Mouse (Mus musculus): Measurements from ENCODE around the gene Ccdc33. TPM values are rescaled to one million over a fixed set of nuclear protein-coding genes. Genes with fewer than 3 reads are reported as not detected.

The Ccdc33 gene
- polyA plus RNA-seq, 1 experiment from 2014 or later: 1.5 TPM

DNA sequence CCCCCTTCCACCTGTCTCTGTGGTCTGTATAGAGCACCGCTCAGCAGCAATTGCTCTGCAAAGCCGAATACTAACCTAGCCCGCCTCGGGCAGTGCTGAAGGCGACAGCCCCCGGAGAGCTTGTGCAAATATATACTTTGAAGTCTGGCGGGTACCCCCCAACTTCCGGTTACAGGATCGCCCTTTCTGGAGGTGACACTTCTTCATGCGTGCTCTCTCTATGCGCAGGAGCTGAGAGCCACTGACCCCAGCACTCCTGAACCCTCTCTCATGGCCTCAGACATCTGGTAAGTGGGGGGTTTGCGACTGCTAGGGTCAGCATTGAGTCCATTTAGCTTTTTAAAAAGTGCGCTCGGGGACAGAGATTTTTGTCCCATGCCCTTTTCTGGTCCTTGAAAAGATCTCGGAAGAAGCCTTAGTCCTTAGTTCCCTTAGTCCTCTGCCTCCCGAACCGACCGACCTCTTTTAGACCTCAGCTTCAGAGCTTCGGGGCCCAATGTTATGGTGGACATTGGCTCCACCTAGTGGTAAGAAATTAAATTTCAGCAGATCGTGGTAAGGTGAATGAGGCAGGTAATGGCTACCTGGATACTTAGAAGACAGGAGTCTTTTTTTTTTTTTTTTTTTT is 120.5 kb downstream of the Ccdc33 start:
- H3K27me3 ChIP-seq: peaks cover 44% of the 10 kb centered on the region
- ATAC-seq (ENCODE audit: low FRiP score): peak; percentile 88
- peak overlapping the region; percentile 27 for H3K4me3 ChIP-seq (replicated peaks)
- peaks cover 12% of the 10 kb centered on the region for H3K4me1 ChIP-seq
- H3K9ac ChIP-seq: peak overlapping the region; percentile 30
- no peaks in the 10 kb centered on the region for H3K9me3 ChIP-seq
- no peak overlapping the region for H3K27ac ChIP-seq
- H3K4me2 ChIP-seq: peak overlapping the region; percentile 64
- H3K36me3 ChIP-seq (replicated peaks): no peaks in the 10 kb centered on the region
- under 1% methylated on average over 20 of the region's 20 CpGs for WGBS

DNA sequence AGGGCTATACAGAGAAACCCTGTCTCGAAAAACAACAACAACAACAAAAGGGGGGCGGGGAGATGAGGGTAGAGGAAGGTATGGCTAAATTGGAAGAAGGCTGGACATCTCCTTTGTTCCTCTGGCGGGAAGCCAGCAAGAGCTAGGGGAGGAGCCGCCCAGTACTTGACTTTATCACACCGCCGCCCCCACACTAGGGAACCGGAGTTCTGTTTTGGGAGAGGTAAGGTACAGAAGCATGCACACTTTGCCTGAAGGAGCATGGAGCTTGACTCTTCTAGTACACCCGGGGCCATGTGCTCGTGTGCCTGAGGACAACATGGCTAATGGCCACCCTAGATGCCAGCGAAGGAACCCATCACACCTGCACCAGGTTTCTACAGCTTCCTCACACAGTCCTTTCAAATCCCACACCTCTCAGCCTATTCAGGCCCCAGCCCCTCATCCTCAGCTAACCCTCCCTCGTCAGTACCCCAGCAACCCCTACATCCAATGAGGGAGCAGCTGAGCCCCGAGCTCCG is 121.1 kb downstream of the Ccdc33 start:
- WGBS: 19% methylated on average over 13 of the region's 13 CpGs
- H3K9ac ChIP-seq: peak overlapping the region; percentile 30

DNA sequence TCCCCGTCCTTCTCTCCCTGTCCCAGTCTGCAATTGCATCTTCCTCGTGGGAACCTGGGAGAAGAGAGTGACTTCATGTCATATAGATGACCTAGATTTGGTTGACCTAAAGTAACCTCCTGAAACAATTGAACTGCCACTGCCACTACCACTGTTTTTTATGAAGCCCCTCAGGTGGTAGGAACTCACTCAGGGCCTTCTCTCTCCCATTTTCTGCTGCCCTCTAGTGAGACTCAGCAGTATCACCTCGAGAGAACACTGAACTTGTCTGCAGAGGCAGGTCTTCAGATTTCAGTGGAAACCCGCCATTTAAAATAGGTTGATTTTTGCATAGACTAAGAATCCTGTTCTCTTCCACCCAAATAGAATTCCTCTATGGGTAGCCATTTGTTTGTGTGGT is 123.3 kb downstream of the Ccdc33 start:
- no peak for ATAC-seq (ENCODE audit: low FRiP score)
- WGBS: 37% methylated on average over 4 of the region's 4 CpGs
- no peak overlapping the region for H3K4me3 ChIP-seq (replicated peaks)

More for the DNA sequence above, 121.1 kb downstream of the Ccdc33 start:
- Histone ChIP-seq H3K27ac (no peak overlapping the region), H3K36me3 (replicated peaks) (no peaks in the 10 kb centered on the region), H3K4me1 (peaks cover 18% of the 10 kb centered on the region), H3K9me3 (no peaks in the 10 kb centered on the region), H3K4me2 (peak overlapping the region; percentile 64), H3K4me3 (replicated peaks) (peak overlapping the region; percentile 27), H3K27me3 (peaks cover 44% of the 10 kb centered on the region)
- ATAC-seq (ENCODE audit: low FRiP score): peak; percentile 16; the same call in 1 of the 2 replicates

DNA sequence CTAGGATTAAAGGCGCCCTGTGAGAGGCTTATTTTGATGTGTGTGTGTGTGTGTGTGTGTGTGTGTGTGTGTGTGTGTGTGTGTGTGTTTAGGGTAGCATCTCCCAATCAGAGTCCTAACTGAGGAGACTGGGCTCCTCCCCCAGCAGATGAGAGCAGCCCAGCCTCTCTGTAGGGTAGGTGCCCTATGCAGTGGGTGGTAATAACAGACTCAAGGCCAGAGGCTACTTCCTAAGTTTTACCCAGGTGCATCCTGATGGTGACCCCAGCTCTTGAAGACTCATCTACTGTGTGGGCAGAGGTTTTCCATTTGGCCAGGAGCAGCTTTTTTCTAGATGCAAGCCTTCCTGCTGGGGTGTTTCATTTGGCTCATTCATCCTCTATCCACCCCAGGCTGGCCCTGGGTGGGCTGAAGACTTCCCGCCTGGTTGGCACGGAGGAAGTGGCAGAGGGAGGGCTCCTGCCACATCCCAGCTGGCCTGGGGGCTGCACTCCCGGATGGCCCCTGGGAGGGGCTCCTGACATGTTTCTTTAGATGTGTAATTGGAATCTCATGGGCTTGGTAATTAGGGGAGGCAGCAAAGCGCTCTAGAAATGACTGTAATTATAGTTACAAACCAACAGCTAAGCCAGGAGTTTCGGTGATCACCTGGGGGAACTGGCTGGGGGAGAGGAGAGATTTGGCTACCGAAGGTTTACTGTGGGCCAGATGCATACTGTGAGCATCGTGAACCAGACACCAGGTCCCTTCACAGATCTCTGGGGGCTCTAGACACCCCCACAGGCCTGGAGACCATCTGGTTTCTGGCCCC is 125.6 kb downstream of the Ccdc33 start:
- no peaks in the 10 kb centered on the region for H3K36me3 ChIP-seq (replicated peaks)
- ATAC-seq (ENCODE audit: low FRiP score): no peak
- no peak overlapping the region for H3K4me3 ChIP-seq (replicated peaks)
- H3K4me2 ChIP-seq: no peak overlapping the region
- peaks cover 21% of the 10 kb centered on the region for H3K4me1 ChIP-seq
- H3K27me3 ChIP-seq: peaks cover 23% of the 10 kb centered on the region
- no peak overlapping the region for H3K27ac ChIP-seq
- no peak overlapping the region for H3K9ac ChIP-seq
- 53% methylated on average over 8 of the region's 8 CpGs for WGBS
- H3K9me3 ChIP-seq: no peaks in the 10 kb centered on the region

More for the DNA sequence above, 123.3 kb downstream of the Ccdc33 start:
- Histone ChIP-seq H3K9me3 (no peaks in the 10 kb centered on the region), H3K4me2 (no peak overlapping the region), H3K36me3 (replicated peaks) (no peaks in the 10 kb centered on the region), H3K9ac (no peak overlapping the region), H3K27ac (no peak overlapping the region), H3K4me1 (peaks cover 18% of the 10 kb centered on the region), H3K27me3 (peaks cover 34% of the 10 kb centered on the region)

DNA sequence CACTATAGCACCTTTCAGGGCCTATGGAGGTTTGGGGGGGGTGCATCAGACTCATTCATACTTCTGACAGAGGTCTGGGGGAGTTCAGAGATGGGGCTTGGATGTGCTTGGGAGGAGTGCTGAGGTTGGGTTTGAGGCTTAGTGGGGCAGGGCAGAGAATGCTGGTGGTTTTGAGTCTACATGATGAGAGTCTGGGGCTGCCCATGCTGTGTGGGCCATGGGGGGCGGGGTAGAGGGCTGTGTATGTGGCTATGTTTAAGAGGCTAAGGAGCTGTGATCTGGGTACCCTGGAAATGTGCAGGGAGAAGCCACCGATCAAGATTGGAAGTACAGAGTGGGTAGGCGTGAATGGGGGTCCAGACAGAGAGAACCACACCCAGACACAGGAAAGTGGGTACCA is 126.6 kb downstream of the Ccdc33 start:
- Histone ChIP-seq H3K4me1 (peaks cover 16% of the 10 kb centered on the region), H3K27ac (no peak overlapping the region), H3K36me3 (replicated peaks) (no peaks in the 10 kb centered on the region), H3K9me3 (no peaks in the 10 kb centered on the region), H3K4me3 (replicated peaks) (no peak overlapping the region), H3K9ac (no peak overlapping the region), H3K27me3 (peaks cover 14% of the 10 kb centered on the region), H3K4me2 (no peak overlapping the region)
- ATAC-seq (ENCODE audit: low FRiP score): no peak
- WGBS: 84% methylated on average over 3 of the region's 3 CpGs

DNA sequence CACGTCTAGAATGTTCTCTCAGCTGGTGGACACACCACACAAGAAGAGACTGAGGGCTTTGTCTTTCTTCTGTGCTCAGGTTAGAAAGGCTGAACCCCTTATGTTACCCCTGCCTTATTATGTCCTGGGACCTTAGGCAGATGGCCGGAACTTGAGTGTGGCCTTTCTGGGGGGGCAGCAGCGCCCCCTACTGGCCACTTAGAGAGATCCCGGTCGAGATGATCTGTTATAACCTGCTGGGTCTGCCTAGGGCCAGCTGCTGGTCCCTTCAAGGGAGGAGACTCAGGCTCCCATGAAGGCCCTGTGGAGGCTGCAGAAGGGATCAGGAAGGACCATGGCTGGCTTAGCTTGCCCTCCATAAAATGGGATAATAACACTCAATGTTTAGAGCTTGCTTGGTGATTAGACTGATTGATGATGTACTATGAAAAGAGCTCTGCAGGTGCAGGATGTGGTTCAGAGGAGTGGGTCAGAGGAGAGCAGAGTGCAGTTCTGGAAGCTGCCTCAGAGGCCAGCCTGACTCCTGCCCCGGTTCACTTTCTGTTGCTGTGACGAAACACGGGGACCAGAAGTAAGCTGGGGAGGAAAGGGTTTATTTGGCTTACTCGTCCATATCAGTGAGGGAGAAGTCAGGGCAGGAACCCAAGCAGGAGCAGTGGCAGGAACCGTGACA is 128.0 kb downstream of the Ccdc33 start:
- ATAC-seq (ENCODE audit: low FRiP score): peak; percentile 64; the same call in 1 of the 2 replicates
- Histone ChIP-seq H3K9ac (no peak overlapping the region), H3K4me1 (peaks cover 16% of the 10 kb centered on the region), H3K36me3 (replicated peaks) (no peaks in the 10 kb centered on the region), H3K27me3 (0 out of 2 replicates have a peak, but pooled peaks cover 4% of the 10 kb centered on the region), H3K27ac (no peak overlapping the region), H3K9me3 (no peaks in the 10 kb centered on the region), H3K4me3 (replicated peaks) (no peak overlapping the region), H3K4me2 (no peak overlapping the region)
- WGBS: 44% methylated on average over 10 of the region's 10 CpGs

DNA sequence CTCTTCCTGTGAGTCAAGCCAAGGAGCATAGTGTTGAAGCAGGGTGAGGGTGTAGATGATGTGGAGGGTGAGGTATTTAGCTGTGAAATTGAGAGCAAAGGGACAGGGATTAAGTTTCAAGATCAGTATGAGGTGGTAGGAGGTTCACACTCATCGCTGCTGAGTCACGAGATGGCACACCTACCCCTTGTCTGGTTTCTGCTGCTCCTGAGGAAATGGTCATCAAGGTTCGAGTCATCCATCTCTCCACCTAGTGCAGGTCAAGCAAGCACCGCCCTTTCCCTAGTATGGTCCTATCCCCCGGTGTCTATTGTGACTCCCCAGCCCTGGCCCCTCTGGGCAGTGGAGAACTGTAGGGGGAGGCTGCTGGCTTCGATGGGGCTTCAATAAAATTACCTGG is 129.3 kb downstream of the Ccdc33 start:
- Histone ChIP-seq H3K27ac (no peak overlapping the region), H3K27me3 (0 out of 2 replicates have a peak, but pooled peaks cover 4% of the 10 kb centered on the region), H3K4me2 (no peak overlapping the region), H3K4me1 (peaks cover 16% of the 10 kb centered on the region), H3K9me3 (no peaks in the 10 kb centered on the region), H3K9ac (no peak overlapping the region), H3K4me3 (replicated peaks) (no peak overlapping the region), H3K36me3 (replicated peaks) (no peaks in the 10 kb centered on the region)
- ATAC-seq (ENCODE audit: low FRiP score): no peak
- 83% methylated on average over 6 of the region's 6 CpGs for WGBS

DNA sequence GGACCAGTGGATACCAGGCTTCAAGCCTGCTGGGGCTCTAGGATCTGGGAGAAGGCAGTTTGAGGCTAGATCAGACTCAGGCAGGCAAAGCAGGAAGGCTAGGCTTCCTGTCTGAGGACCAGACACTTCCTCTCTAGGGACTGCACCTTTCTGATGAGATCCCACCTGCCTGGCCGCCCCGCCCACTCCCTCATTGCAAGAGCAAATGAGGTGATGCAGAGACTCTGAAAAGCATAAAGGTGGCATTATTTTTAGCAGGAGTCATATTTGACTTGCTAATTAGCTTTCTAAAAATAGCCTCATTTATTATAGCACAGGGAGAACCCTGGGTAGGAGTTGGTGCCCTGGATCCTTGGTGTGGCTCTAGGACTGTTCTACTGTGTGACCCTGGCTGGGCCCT is 130.5 kb downstream of the Ccdc33 start:
- Histone ChIP-seq H3K4me3 (replicated peaks) (no peak overlapping the region), H3K27ac (no peak overlapping the region), H3K27me3 (0 out of 2 replicates have a peak, but pooled peaks cover 4% of the 10 kb centered on the region), H3K9ac (no peak overlapping the region), H3K4me2 (no peak overlapping the region), H3K36me3 (replicated peaks) (no peaks in the 10 kb centered on the region), H3K9me3 (no peaks in the 10 kb centered on the region), H3K4me1 (peaks cover 12% of the 10 kb centered on the region)
- WGBS: 85% methylated on average over 2 of the region's 2 CpGs
- no peak for ATAC-seq (ENCODE audit: low FRiP score)

DNA sequence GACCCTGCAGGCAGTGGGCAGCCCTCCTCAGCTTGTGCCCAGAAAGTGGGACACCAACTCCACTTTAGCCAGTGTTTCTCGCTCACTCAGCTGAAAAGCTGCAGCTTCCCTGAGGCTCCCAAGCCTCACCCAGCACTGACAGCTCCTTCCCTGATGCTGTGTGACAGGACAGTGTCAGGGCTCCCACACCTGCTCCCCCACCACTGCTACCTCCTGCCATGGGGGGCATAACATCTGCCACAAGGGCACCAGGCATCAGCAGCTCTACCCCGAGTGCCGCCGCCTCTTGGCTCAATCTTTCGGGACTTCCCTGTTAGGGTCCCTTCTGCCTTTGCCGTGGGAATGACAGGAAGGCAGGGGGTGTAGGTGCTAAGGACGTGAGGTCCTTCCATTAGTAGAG is 132.3 kb downstream of the Ccdc33 start:
- Histone ChIP-seq H3K27ac (no peak overlapping the region), H3K4me3 (replicated peaks) (no peak overlapping the region), H3K9ac (no peak overlapping the region), H3K36me3 (replicated peaks) (no peaks in the 10 kb centered on the region), H3K9me3 (no peaks in the 10 kb centered on the region), H3K27me3 (0 out of 2 replicates have a peak, but pooled peaks cover 4% of the 10 kb centered on the region), H3K4me1 (peaks cover 7% of the 10 kb centered on the region; the same call in 1 of the 2 replicates), H3K4me2 (no peak overlapping the region)
- no peak for ATAC-seq (ENCODE audit: low FRiP score)
- 90% methylated on average over 7 of the region's 7 CpGs for WGBS

DNA sequence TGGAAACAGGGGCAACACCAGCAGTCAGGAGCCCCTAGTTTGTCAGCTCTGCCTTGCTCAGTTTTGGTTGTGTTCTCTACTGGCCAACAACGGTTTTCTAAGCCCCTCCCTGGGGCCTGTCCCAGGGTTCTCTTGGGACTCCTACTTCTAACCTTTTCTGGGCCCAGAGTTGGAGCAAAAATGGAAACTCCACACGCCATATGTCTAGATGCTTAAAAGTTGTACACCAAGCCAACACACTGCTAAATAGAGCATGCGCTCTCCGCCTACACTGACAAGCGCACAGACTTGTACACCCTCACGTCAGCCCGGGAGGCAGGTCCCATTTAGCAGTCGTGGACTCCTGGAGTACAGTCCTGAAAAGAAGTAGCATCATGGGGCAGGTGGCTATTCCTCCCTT is 133.3 kb downstream of the Ccdc33 start:
- Histone ChIP-seq H3K36me3 (replicated peaks) (no peaks in the 10 kb centered on the region), H3K9ac (no peak overlapping the region), H3K4me1 (peaks cover 7% of the 10 kb centered on the region; the same call in 1 of the 2 replicates), H3K27me3 (0 out of 2 replicates have a peak, but pooled peaks cover 4% of the 10 kb centered on the region), H3K9me3 (no peaks in the 10 kb centered on the region), H3K4me2 (no peak overlapping the region), H3K27ac (no peak overlapping the region), H3K4me3 (replicated peaks) (no peak overlapping the region)
- no peak for ATAC-seq (ENCODE audit: low FRiP score)
- WGBS: 91% methylated on average over 8 of the region's 8 CpGs

DNA sequence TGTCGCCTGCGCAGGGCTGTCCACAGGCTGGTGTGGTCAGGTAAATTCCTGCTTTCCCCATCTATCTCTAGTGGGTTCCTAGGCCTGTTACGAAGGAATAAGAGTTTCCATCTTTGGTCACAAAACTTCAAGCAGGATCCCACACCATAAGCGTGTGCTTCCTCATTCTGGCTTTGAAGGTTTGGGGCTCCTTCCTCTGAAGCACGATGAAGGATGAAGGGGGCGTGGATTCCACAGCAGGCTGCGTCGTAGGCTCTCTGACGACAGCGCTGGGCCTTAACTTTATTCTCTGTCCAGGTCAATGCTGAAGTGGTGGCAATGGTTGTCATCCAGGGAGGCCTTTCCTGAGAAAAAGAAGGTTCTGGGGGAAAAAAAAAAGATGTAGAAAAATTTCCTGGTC is 138.1 kb downstream of the Ccdc33 start:
- no peaks in the 10 kb centered on the region for H3K9me3 ChIP-seq
- H3K36me3 ChIP-seq (replicated peaks): no peaks in the 10 kb centered on the region
- H3K4me1 ChIP-seq: no peaks in the 10 kb centered on the region
- no peak overlapping the region for H3K4me2 ChIP-seq
- WGBS: 86% methylated on average over 10 of the region's 10 CpGs
- no peak overlapping the region for H3K27ac ChIP-seq
- H3K4me3 ChIP-seq (replicated peaks): no peak overlapping the region
- ATAC-seq (ENCODE audit: low FRiP score): no peak
- H3K9ac ChIP-seq: no peak overlapping the region
- H3K27me3 ChIP-seq: no peaks in the 10 kb centered on the region

DNA sequence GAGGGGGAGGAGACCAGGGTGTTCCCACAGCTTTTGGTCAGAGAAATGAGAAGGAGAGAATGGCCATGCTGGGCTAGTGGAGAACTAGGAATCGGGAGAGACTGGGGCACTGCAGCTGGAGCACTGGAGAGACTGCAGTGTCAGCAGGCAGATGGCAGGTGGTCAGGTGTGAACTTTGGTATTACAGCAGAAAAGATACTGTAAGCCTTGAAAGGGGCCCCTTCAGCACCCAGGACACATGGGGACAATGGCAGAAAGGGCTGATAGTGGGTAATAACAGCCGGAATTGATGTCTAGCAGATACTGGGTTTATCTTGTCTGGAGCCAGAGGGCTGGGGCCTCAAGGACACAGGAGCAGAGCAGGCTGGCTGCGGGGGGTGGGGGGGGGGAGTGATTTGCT is 139.8 kb downstream of the Ccdc33 start:
- Histone ChIP-seq H3K9me3 (no peaks in the 10 kb centered on the region), H3K4me1 (no peaks in the 10 kb centered on the region), H3K9ac (no peak overlapping the region), H3K27ac (no peak overlapping the region), H3K36me3 (replicated peaks) (no peaks in the 10 kb centered on the region), H3K27me3 (no peaks in the 10 kb centered on the region), H3K4me3 (replicated peaks) (no peak overlapping the region), H3K4me2 (no peak overlapping the region)
- WGBS: 82% methylated on average over 3 of the region's 3 CpGs
- no peak for ATAC-seq (ENCODE audit: low FRiP score)
